Mouse (Mus musculus) hindbrain, embryonic 11.5 days (tissue): ENCODE results near the gene Wars2. TPM values are rescaled to one million over a fixed set of nuclear protein-coding genes. Genes with fewer than 3 reads are reported as not detected.

ENCODE experiments used
- ATAC-seq: fragments of 200-750 bp; cut with Nextera tagmentation; 2 replicates; pipeline ENCODE4 v1.8.0; 2017; ENCODE audit warnings: mild to moderate bottlenecking, moderate TSS enrichment, moderate library complexity; ENCODE audit not compliant: low FRiP score
- DNase-seq: peaks from one replicate; pipeline ENCODE4 v3.0.0-alpha.2; 2015; ENCODE audit warnings: low spot score
- H3K27ac ChIP-seq: fragments of 300-500 bp; sonication (generic); 2 replicates; pipeline ENCODE4 v1.5.1; 2014; ENCODE audit warnings: mild to moderate bottlenecking, low read depth, low read length
- H3K27me3 ChIP-seq: fragments of 300-500 bp; sonication (generic); 2 replicates; pipeline ENCODE4 v1.6.1; 2014; ENCODE audit warnings: mild to moderate bottlenecking, low read length, moderate library complexity, mixed read lengths; ENCODE audit not compliant: control insufficient read depth, insufficient read depth
- H3K36me3 ChIP-seq: fragments of 300-500 bp; sonication (generic); 2 replicates; pipeline ENCODE4 v1.6.1; 2014; ENCODE audit warnings: mild to moderate bottlenecking, low read length, moderate library complexity, mixed read lengths; ENCODE audit not compliant: control insufficient read depth, insufficient read depth
- H3K4me1 ChIP-seq: fragments of 300-500 bp; sonication (generic); replicated peaks from 2 replicates; pipeline ENCODE4 v1.6.1; 2014; ENCODE audit warnings: low read length, mixed read lengths; ENCODE audit not compliant: control insufficient read depth, insufficient read depth
- H3K4me2 ChIP-seq: fragments of 300-500 bp; sonication (generic); replicated peaks from 2 replicates; pipeline ENCODE4 v1.6.1; 2014; ENCODE audit warnings: mild to moderate bottlenecking, low read depth, low read length
- H3K4me3 ChIP-seq: fragments of 300-500 bp; sonication (generic); 2 replicates; pipeline ENCODE4 v1.5.1; 2014; ENCODE audit warnings: low read depth, low read length
- H3K9ac ChIP-seq: fragments of 300-500 bp; sonication (generic); 2 replicates; pipeline ENCODE4 v1.6.1; 2014; ENCODE audit warnings: low read depth, low read length
- H3K9me3 ChIP-seq: fragments of 300-500 bp; sonication (generic); 2 replicates; pipeline ENCODE4 v1.6.1; 2016; ENCODE audit warnings: low read length; ENCODE audit not compliant: control insufficient read depth
- WGBS: fragments of 180-500 bp; shearing (Covaris S2); extraction: QIAGEN DNeasy Blood & Tissue Kit; methylation state at CpG from one replicate; pipeline ENCODE4 v1.1.7; 2014; 5-methylcytosine and 5-hydroxymethylcytosine counted together
- polyA plus RNA-seq: library from polyadenylated mRNA; unstranded; fragments of >200 nt; fragmentation: Nextera tagmentation; extraction: Ambion mirVana; gene quantifications from 2 replicates; pipeline ENCODE4 v1.2.1, GENCODE M21; 2014

Gene Wars2
- polyA plus RNA-seq, 1 experiment from 2014 or later, result 7.9 TPM

GRCm38 (mm10) chr3:99133913-99134312, 7.0 kb upstream of the Wars2 start:
- Histone ChIP-seq H3K9ac (no peak overlapping the region), H3K4me2 (no peak overlapping the region), H3K36me3 (no peaks in the 10 kb centered on the region), H3K4me3 (no peak overlapping the region), H3K4me1 (no peaks in the 10 kb centered on the region), H3K9me3 (no peaks in the 10 kb centered on the region), H3K27me3 (no peaks in the 10 kb centered on the region), H3K27ac (no peak overlapping the region)
- WGBS, result 95% methylated on average over 4 of the region's 4 CpGs
- ATAC-seq (no peak), DNase-seq (no peak)

GRCm38 (mm10) chr3:99147886-99148285, 7.0 kb downstream of the Wars2 start:
- ATAC-seq, result no peak
- no peak overlapping the region for H3K4me3 ChIP-seq
- DNase-seq, result no peak

GRCm38 (mm10) chr3:99149035-99149434, 8.2 kb downstream of the Wars2 start:
- H3K9ac ChIP-seq, result no peak overlapping the region
- WGBS, result 82% methylated on average over 3 of the region's 3 CpGs
- H3K36me3 ChIP-seq, result no peaks in the 10 kb centered on the region
- H3K4me3 ChIP-seq, result no peak overlapping the region
- H3K4me2 ChIP-seq, result no peak overlapping the region
- H3K27ac ChIP-seq, result no peak overlapping the region
- no peaks in the 10 kb centered on the region for H3K27me3 ChIP-seq
- DNase-seq (no peak), ATAC-seq (no peak)
- H3K4me1 ChIP-seq, result no peaks in the 10 kb centered on the region
- H3K9me3 ChIP-seq, result no peaks in the 10 kb centered on the region

More at GRCm38 (mm10) chr3:99147886-99148285, 7.0 kb downstream of the Wars2 start:
- Histone ChIP-seq H3K9ac (no peak overlapping the region), H3K27ac (no peak overlapping the region), H3K9me3 (no peaks in the 10 kb centered on the region), H3K4me2 (no peak overlapping the region), H3K27me3 (no peaks in the 10 kb centered on the region), H3K36me3 (no peaks in the 10 kb centered on the region), H3K4me1 (no peaks in the 10 kb centered on the region)
- 77% methylated on average over 3 of the region's 3 CpGs for WGBS

GRCm38 (mm10) chr3:99156286-99156685, 15.4 kb downstream of the Wars2 start:
- ATAC-seq, result no peak
- Histone ChIP-seq H3K36me3 (no peaks in the 10 kb centered on the region), H3K27me3 (no peaks in the 10 kb centered on the region), H3K4me2 (no peak overlapping the region), H3K4me1 (no peaks in the 10 kb centered on the region), H3K27ac (no peak overlapping the region), H3K9ac (no peak overlapping the region), H3K9me3 (no peaks in the 10 kb centered on the region), H3K4me3 (no peak overlapping the region)
- 90% methylated on average over 4 of the region's 4 CpGs for WGBS
- DNase-seq, result no peak

- no peak overlapping the region for H3K9ac ChIP-seq
- H3K4me3 ChIP-seq, result no peak overlapping the region
- H3K9me3 ChIP-seq, result no peaks in the 10 kb centered on the region
- H3K36me3 ChIP-seq, result no peaks in the 10 kb centered on the region
- no peak overlapping the region for H3K27ac ChIP-seq
- H3K4me1 ChIP-seq, result no peaks in the 10 kb centered on the region
- H3K27me3 ChIP-seq, result no peaks in the 10 kb centered on the region
- 79% methylated on average over 1 of the region's 1 CpGs for WGBS
- DNase-seq, result no peak
- no peak for ATAC-seq
- no peak overlapping the region for H3K4me2 ChIP-seq
These were observed 16.1 kb downstream of the Wars2 start for GRCm38 (mm10) chr3:99156987-99157386.

DNA sequence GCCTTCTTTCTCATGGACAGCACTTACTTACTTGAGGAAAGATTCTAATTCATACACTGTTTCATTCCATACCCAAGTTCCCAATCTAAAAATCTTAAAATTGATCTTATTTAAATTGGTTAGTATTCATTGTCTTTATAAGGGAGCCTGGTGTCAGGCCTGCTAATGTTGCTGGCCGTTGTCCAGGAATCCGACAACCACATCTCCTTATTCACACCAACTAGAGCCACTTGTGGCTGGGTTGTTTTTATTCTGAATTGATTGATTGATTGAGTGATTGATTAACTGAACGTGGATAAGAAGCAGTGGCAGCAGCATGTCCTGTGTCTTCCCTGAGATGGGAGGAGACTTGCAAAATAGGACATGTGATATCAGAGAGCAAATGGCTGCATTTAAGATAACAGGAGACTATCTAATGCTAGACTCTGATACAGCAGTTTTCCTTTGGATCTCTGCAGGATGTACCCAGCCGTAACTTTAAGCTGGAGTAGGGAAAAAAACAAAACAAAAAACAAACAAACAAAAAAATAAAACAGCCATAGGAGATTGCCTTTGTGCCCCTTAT, 16.7 kb downstream of the Wars2 start:
- DNase-seq (no peak), ATAC-seq (no peak)
- Histone ChIP-seq H3K4me3 (no peak overlapping the region), H3K36me3 (no peaks in the 10 kb centered on the region), H3K27me3 (no peaks in the 10 kb centered on the region), H3K4me1 (no peaks in the 10 kb centered on the region), H3K27ac (no peak overlapping the region), H3K9ac (no peak overlapping the region), H3K9me3 (no peaks in the 10 kb centered on the region), H3K4me2 (no peak overlapping the region)
- WGBS, result 68% methylated on average over 4 of the region's 4 CpGs

DNA sequence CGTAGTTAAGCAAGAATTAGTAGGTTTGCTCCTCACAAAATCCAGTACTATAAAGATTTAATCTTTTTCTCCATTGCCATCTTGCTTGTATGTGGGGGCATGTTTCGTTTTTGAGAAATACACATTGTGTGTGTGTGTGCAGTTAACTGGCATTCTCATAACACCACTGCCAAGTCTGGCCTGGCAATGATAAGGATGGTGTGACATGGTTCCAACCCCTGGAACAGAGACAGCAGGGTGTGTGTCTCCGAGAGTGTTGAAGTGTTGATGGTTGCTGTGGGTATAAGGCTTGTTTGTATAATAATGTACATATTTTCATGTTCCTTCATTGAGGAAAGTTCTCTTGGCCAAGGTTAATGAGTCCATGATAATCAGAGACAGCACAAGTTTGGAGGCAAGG, 19.1 kb downstream of the Wars2 start:
- H3K4me1 ChIP-seq, result no peaks in the 10 kb centered on the region
- H3K9me3 ChIP-seq, result no peaks in the 10 kb centered on the region
- no peak overlapping the region for H3K27ac ChIP-seq
- WGBS, result 96% methylated on average over 3 of the region's 3 CpGs
- ATAC-seq (no peak), DNase-seq (no peak)
- no peaks in the 10 kb centered on the region for H3K36me3 ChIP-seq
- no peak overlapping the region for H3K9ac ChIP-seq
- H3K4me3 ChIP-seq, result no peak overlapping the region
- no peaks in the 10 kb centered on the region for H3K27me3 ChIP-seq
- no peak overlapping the region for H3K4me2 ChIP-seq

GRCm38 (mm10) chr3:99162191-99162590, 21.3 kb downstream of the Wars2 start:
- WGBS, result 94% methylated on average over 2 of the region's 2 CpGs
- H3K4me3 ChIP-seq, result no peak overlapping the region
- ATAC-seq (no peak), DNase-seq (no peak)
- no peaks in the 10 kb centered on the region for H3K9me3 ChIP-seq
- H3K4me1 ChIP-seq, result no peaks in the 10 kb centered on the region
- H3K27me3 ChIP-seq, result no peaks in the 10 kb centered on the region
- H3K27ac ChIP-seq, result no peak overlapping the region
- no peak overlapping the region for H3K4me2 ChIP-seq
- no peak overlapping the region for H3K9ac ChIP-seq
- H3K36me3 ChIP-seq, result no peaks in the 10 kb centered on the region

GRCm38 (mm10) chr3:99167734-99168133, 26.9 kb downstream of the Wars2 start:
- WGBS, result 54% methylated on average over 3 of the region's 4 CpGs
- no peak for ATAC-seq
- H3K4me3 ChIP-seq, result no peak overlapping the region

More at GRCm38 (mm10) chr3:99167734-99168133, 26.9 kb downstream of the Wars2 start:
- Histone ChIP-seq H3K4me2 (no peak overlapping the region), H3K36me3 (no peaks in the 10 kb centered on the region), H3K9ac (no peak overlapping the region), H3K4me1 (no peaks in the 10 kb centered on the region), H3K27me3 (no peaks in the 10 kb centered on the region), H3K9me3 (no peaks in the 10 kb centered on the region), H3K27ac (no peak overlapping the region)
- DNase-seq, result no peak
